In genomic region chr6:22355396-22356085, GRCm38 (mm10) we compare ENCODE assay signal across 9 mouse cellular contexts. TPM values are rescaled to one million over a fixed set of nuclear protein-coding genes. Genes with fewer than 3 reads are reported as not detected.
DNase-seq lines count a peak whose midpoint lies in the region; ATAC-seq and TF ChIP-seq lines count a peak whose summit lies in the region.
"Had no signal": no experiment of that assay in that cellular context is flagged by ENCODE, and none has a peak within 500 bp of the region (broad histone marks: within the 10 kb centered on the region; RNA-seq: fewer than 3 reads in every experiment).

No protein-coding gene starts in this region.

- peaks cover 52% of the 10 kb centered on the region for H3K79me2 ChIP-seq in CH12.LX (replicated peaks; ENCODE audit: control insufficient read depth, extremely low read depth, insufficient read depth, poor library complexity, severe bottlenecking)

- peak overlapping the region; percentile 83 for H3K27ac ChIP-seq in heart, embryonic 13.5 days (replicated peaks)
- H3K27ac ChIP-seq in CH12.LX (ENCODE audit: insufficient read depth, low read depth): peak overlapping the region; percentile 92
- peak overlapping the region; percentile 79 for H3K27ac ChIP-seq in forebrain, embryonic 13.5 days
- H3K27ac ChIP-seq in liver, embryonic 13.5 days: peak overlapping the region; percentile 77

- in situ Hi-C loops in CH12.LX (cut with MboI; ENCODE audit: low pct_ligation_motif_present, low pct_unique_long_range_greater_than_20kb, low sequenced_read_pairs): no loop called here

- 0 out of 2 replicates have a peak, but pooled peaks cover 4% of the 10 kb centered on the region for H3K9me3 ChIP-seq in heart, embryonic 13.5 days
- H3K9me3 ChIP-seq in CH12.LX (replicated peaks; ENCODE audit: low read length): peaks cover 3% of the 10 kb centered on the region
- 0 out of 2 replicates have a peak, but pooled peaks cover 3% of the 10 kb centered on the region for H3K9me3 ChIP-seq in forebrain, embryonic 13.5 days (replicated peaks)
- no peaks in the 10 kb centered on the region for H3K9me3 ChIP-seq in liver, embryonic 13.5 days (replicated peaks)

- no peaks in the 10 kb centered on the region for H3K27me3 ChIP-seq in heart, embryonic 13.5 days (replicated peaks)
- no peaks in the 10 kb centered on the region for H3K27me3 ChIP-seq in CH12.LX (replicated peaks)
- no peaks in the 10 kb centered on the region for H3K27me3 ChIP-seq in forebrain, embryonic 13.5 days
- no peaks in the 10 kb centered on the region for H3K27me3 ChIP-seq in liver, embryonic 13.5 days
- H3K27me3 ChIP-seq: Patski had no signal

- TF ChIP-seq RAD21 in CH12.LX (IDR thresholded peaks at IDR 0.05; ENCODE audit: low read depth, low read length): no peak

- TF ChIP-seq EP300 in CH12.LX (IDR thresholded peaks at IDR 0.05; ENCODE audit: low read length): no peak

- H3K4me2 ChIP-seq in heart, embryonic 13.5 days: peak overlapping the region; percentile 77
- H3K4me2 ChIP-seq in CH12.LX (ENCODE audit: insufficient read depth, low read depth, poor library complexity, severe bottlenecking): no peak overlapping the region
- H3K4me2 ChIP-seq in forebrain, embryonic 13.5 days: peak overlapping the region; percentile 65
- peak overlapping the region; percentile 89 for H3K4me2 ChIP-seq in liver, embryonic 13.5 days

- 2% methylated on average over 60 of the region's 62 CpGs for WGBS in heart, embryonic 13.5 days
- WGBS in forebrain, embryonic 13.5 days: 3% methylated on average over 48 of the region's 62 CpGs
- 2% methylated on average over 51 of the region's 62 CpGs for WGBS in liver, embryonic 13.5 days (ENCODE audit: insufficient replicate concordance)

- ATAC-seq in heart, embryonic 13.5 days (ENCODE audit: extremely low read depth, insufficient number of reproducible peaks, low FRiP score, low TSS enrichment): peak; percentile 70
- ATAC-seq in forebrain, embryonic 13.5 days: no peak
- no peak for ATAC-seq in liver, embryonic 13.5 days (ENCODE audit: low read depth)

- H3K4me3 ChIP-seq in heart, embryonic 13.5 days: peak overlapping the region; percentile 87
- H3K4me3 ChIP-seq in CH12.LX (replicated peaks in 1 of 3; ENCODE audit: low read depth in 2 of 3, low read length in 2 of 3, poor library complexity in 1 of 3): peak overlapping the region; percentile 77 to 99 (median 99)
- H3K4me3 ChIP-seq in forebrain, embryonic 13.5 days: peak overlapping the region; percentile 69
- peak overlapping the region; percentile 75 for H3K4me3 ChIP-seq in liver, embryonic 13.5 days (replicated peaks)

- no peak for TF ChIP-seq CTCF in CH12.LX (conservative IDR thresholded peaks at IDR 0.05 in 1 of 2, IDR thresholded peaks at IDR 0.05 in 1 of 2; ENCODE audit: low read depth in 2 of 2, low read length in 2 of 2)

- peaks cover 29% of the 10 kb centered on the region for H3K4me1 ChIP-seq in heart, embryonic 13.5 days
- H3K4me1 ChIP-seq in CH12.LX (ENCODE audit: control insufficient read depth in 1 of 2, insufficient read depth in 2 of 2): peaks cover 3 to 26% of the 10 kb centered on the region in 2 experiments
- H3K4me1 ChIP-seq in forebrain, embryonic 13.5 days: peaks cover 19% of the 10 kb centered on the region
- H3K4me1 ChIP-seq in liver, embryonic 13.5 days (replicated peaks): peaks cover 35% of the 10 kb centered on the region

- no peaks in the 10 kb centered on the region for H3K36me3 ChIP-seq in heart, embryonic 13.5 days
- H3K36me3 ChIP-seq in CH12.LX (replicated peaks in 1 of 2; ENCODE audit: control insufficient read depth in 1 of 2, insufficient read depth in 1 of 2, low read length in 1 of 2): no peaks in the 10 kb centered on the region
- H3K36me3 ChIP-seq in forebrain, embryonic 13.5 days (ENCODE audit: poor library complexity, severe bottlenecking): no peaks in the 10 kb centered on the region
- no peaks in the 10 kb centered on the region for H3K36me3 ChIP-seq in liver, embryonic 13.5 days

- intact Hi-C loops in heart, postnatal 25 days (cut with DNase I): loop anchor here (2.0 kb wide), 1 partner anchor 27 kb away; no protein-coding TSS in a partner anchor

- TF ChIP-seq POLR2A in CH12.LX (IDR thresholded peaks at IDR 0.05; ENCODE audit: low read depth, low read length): no peak

- no peak for DNase-seq in heart, postnatal 25 days (ENCODE audit: low spot score)
- DNase-seq in CH12.LX (ENCODE audit: extremely low read depth): no peak
- no peak for DNase-seq in liver, embryonic 13.5 days
- DNase-seq in adrenal gland, postnatal 36 days: no peak
- DNase-seq in yolk sac, embryonic 10.5 days (ENCODE audit: low spot score): no peak
- DNase-seq in frontal cortex, adult 2 months (ENCODE audit: extremely low spot score in 1 of 2, low spot score in 1 of 2): no peak

- H3K9ac ChIP-seq in heart, embryonic 13.5 days: peak overlapping the region; percentile 92
- peak overlapping the region; percentile 91 for H3K9ac ChIP-seq in CH12.LX (ENCODE audit: insufficient read depth, low read depth)
- peak overlapping the region; percentile 87 for H3K9ac ChIP-seq in forebrain, embryonic 13.5 days
- peak overlapping the region; percentile 81 for H3K9ac ChIP-seq in liver, embryonic 13.5 days

- dilution Hi-C loops in CH12.LX (cut with MboI; ENCODE audit: extremely low pct_ligation_motif_present, extremely low pct_unique_long_range_greater_than_20kb, low sequenced_read_pairs): no loop called here

TF ChIP-seq in CH12.LX, 34 proteins besides CTCF, POLR2A, EP300 and RAD21:
- TF ChIP-seq TBP (conservative IDR thresholded peaks at IDR 0.05; ENCODE audit: low read depth, low read length) (0 out of 2 replicates have a peak, but pooled peaks have one; percentile 9), SMC3 (IDR thresholded peaks at IDR 0.05; ENCODE audit: low read depth, low read length) (no peak), KAT2A (IDR thresholded peaks at IDR 0.05; ENCODE audit: insufficient replicate concordance, low read length) (no peak), ETS1 (conservative IDR thresholded peaks at IDR 0.05; ENCODE audit: low read depth, low read length) (no peak), BHLHE40 (IDR thresholded peaks at IDR 0.05; ENCODE audit: low read depth, low read length) (no peak), MAFK (IDR thresholded peaks at IDR 0.05; ENCODE audit: insufficient replicate concordance, low read length) (no peak), TCF12 (IDR thresholded peaks at IDR 0.05; ENCODE audit: low read depth, low read length) (no peak), RCOR1 (conservative IDR thresholded peaks at IDR 0.05; ENCODE audit: low read depth, low read length) (no peak), MXI1 (IDR thresholded peaks at IDR 0.05; ENCODE audit: low read depth, low read length) (no peak)

RNA-seq across cellular contexts. Expression of gene Fam3c, which starts 0.5 kb away (rescaled TPM):
- polyA plus RNA-seq in heart, embryonic 13.5 days (2015; fragmentation: Nextera tagmentation; extraction: Ambion mirVana): 43.1 and 48.1 TPM in 2 replicates
- 10 to 100 TPM; 23.6 to 27.5 TPM for total RNA-seq in heart, postnatal 25 days (2021)
- total RNA-seq in CH12.LX (2012; rRNA removed) (95.9 and 121 TPM in 2 replicates), CH12.LX (2014; rRNA removed) (61.9 and 68.4 TPM in 2 replicates)
- polyA plus RNA-seq in CH12.LX (2012; ENCODE audit: insufficient read length, low read depth): 155 and 169 TPM in 2 replicates
- 32.9 and 33.0 TPM in 2 replicates for polyA plus RNA-seq in forebrain, embryonic 13.5 days (2015; fragmentation: Nextera tagmentation; extraction: Ambion mirVana)
- 17.5 and 20.3 TPM in 2 replicates for polyA plus RNA-seq in liver, embryonic 13.5 days (2015; fragmentation: Nextera tagmentation; extraction: Ambion mirVana)
- 10 to 100 TPM; 45.8 to 51.6 TPM for total RNA-seq in adrenal gland, postnatal 36 days (2021)
- polyA plus RNA-seq in frontal cortex, adult 2 months (2012; rRNA removed): 46.1 and 51.6 TPM in 2 replicates
